Mouse (Mus musculus): Measurements from ENCODE around the gene Zfand3.

DNA sequence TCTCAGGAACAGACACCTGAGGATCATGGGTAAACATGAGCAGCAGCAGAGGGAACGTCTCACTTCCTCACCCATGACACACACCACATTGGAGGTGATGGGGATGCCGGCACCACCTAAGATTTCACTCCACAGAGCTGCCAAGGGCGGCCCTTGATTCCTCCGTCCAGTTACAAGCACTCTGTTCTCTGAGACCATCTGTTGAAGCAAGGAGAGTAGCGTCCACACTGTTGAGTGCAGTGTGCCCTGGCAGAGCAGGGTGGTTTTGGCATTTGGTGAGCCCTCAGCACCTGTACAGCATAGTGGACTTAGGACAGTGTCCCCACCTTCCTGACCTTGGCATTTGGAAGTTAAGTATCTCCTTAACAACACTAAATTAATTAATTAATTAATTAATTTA, 107.0 kb downstream of the Zfand3 start:
- TF ChIP-seq POLR2A (IDR thresholded peaks at IDR 0.05; ENCODE audit: control insufficient read depth, low read depth, low read length) (no peak), CTCF (IDR thresholded peaks at IDR 0.05; ENCODE audit: control insufficient read depth, insufficient read depth, insufficient replicate concordance, low read depth, low read length) (no peak)
